Mouse (Mus musculus) liver, adult 2 months (tissue): ENCODE results near the gene Parp4.

Source experiments
- CTCF ChIP-seq: fragments of 200-500 bp; IDR thresholded peaks from 2 replicates; pipeline ENCODE4 v1.5.1; 2011; ENCODE audit warnings: low read depth, low read length, control low read depth
- POLR2A ChIP-seq: fragments of 200-500 bp; IDR thresholded peaks from 2 replicates; pipeline ENCODE4 v1.6.1; 2011; ENCODE audit warnings: low read length, control low read depth; ENCODE audit not compliant: insufficient read depth; ENCODE audit errors: extremely low read depth

- no peak for TF ChIP-seq CTCF
- TF ChIP-seq POLR2A = no peak
Measured at GRCm38 (mm10) chr14:56572546-56572945, 2.9 kb upstream of the Parp4 start.
